Mouse (Mus musculus): ENCODE results near the gene Gnaz. TPM values are rescaled to one million over a fixed set of nuclear protein-coding genes. Genes with fewer than 3 reads are reported as not detected.
"Not testable (repeated sequence)": the region's sequence is repeated elsewhere in the genome, so short reads cannot be mapped to it uniquely, and the experiment has no call there.

The Gnaz gene
- total RNA-seq, 2 experiments from 2014 or later, result 137 to 144 TPM

GRCm38 (mm10) chr10:75028743-75029142 is 61.8 kb downstream of the Gnaz start:
- DNase-seq (ENCODE audit: low spot score in 2 of 2), result no peak

DNA sequence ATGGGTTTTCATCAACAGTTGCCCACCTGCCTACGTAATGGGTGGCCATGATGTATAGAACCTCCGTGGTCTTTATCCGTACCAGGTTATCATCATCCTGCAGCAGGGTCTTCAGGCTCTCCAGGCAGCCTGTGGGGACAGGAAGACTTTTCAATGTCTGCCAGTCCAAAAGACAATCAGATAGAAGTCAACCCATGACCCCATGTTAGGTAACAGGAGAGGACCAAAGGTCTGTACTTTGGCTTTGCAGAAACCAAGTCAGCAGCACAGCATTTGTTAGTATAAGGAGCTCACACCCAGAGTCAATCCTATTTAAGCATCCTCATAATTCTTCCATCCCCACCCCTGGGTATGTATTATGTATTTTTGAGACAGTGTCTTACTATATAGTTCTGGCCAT is 62.7 kb downstream of the Gnaz start:
- no peak for DNase-seq (ENCODE audit: low spot score in 2 of 2)

DNA sequence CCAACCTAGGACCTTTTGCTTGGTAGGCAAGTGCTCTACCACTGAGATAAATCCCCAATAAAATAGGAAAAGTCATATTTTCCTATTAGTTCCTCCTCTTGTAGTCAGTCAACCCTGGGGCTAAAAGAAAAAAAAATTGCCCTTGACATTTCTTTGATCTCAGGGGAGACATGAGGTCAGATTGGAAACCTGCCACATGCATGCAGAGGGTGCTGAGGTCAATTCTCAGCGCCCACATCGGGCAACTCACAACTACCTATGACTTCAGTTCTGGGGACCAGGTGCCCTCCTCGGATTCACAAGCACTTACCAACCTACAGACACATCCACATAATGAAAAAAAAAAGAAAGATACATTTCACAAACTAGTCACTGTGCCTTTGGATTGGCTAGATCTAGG is 63.3 kb downstream of the Gnaz start:
- DNase-seq (ENCODE audit: low spot score in 2 of 2), result no peak

DNA sequence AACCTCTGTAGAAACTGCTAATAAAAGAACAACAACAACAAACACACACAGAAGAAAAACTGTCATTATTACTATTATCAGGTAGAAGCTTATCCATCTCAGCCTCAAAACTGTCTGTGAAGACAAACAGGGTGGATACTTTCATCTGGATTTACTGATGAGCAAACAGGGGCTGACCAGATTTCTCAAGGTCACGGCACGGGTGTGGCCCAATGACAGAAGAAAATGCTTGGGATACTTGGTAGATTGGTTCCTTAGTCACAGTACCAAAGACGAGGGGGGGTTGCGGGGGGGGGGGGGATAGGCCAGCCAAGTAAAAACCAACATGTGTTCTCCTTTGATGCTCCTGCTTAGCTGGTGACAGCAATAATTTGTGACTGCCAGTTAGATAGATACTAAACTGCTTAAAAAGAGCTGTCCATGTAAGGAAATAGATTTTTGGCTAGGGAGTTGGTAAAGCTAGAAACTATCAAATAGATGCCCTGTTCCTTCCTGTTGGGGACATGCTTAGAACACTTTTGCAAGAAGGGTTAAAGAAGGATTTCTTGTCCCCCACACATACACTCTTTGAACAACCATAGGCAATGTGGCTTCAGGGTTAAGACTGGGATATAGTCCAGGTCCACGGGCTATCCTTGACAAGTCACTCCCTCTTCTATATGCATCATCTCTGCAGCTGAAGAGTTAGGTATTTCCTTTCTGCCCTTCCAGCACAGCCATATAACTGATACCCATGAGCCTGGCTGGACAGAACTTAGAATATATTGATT is 64.6 kb downstream of the Gnaz start:
- DNase-seq (ENCODE audit: low spot score in 2 of 2), result no peak

GRCm38 (mm10) chr10:75032395-75032794 is 65.4 kb downstream of the Gnaz start, which contains the start of gene Rsph14:
Gene Rsph14 (minus strand): TSS chr10:75032586.
- DNase-seq (ENCODE audit: low spot score in 2 of 2), result peak; percentile 85 to 88

- DNase-seq (ENCODE audit: low spot score in 2 of 2), result peak; percentile 96
Measured at GRCm38 (mm10) chr10:75036883-75037379, 70.0 kb downstream of the Gnaz start, which contains the start of gene Rab36. Gene Rab36 (plus strand): TSS chr10:75037058.

DNA sequence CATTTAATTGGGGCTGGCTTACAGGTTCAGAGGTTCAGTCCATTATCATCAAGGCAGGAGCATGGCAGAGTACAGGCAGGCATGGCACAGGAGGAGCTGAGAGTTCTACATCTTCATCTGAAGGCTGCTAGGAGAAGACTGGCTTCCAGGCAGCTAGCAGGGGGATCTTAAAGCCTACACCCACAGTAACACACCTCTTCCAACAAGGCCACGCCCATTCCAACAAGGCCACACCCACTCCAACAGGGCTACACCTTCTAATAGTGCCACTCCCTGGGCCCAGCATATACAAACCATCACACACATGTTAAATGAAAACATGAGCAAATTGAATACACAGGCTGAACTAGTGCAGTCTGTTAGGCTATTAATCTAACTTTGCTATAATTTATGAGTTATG is 75.1 kb downstream of the Gnaz start:
- DNase-seq (ENCODE audit: low spot score in 2 of 2), result not testable (repeated sequence)

GRCm38 (mm10) chr10:75044459-75044858 is 77.5 kb downstream of the Gnaz start:
- no peak for DNase-seq (ENCODE audit: low spot score in 2 of 2)

DNA sequence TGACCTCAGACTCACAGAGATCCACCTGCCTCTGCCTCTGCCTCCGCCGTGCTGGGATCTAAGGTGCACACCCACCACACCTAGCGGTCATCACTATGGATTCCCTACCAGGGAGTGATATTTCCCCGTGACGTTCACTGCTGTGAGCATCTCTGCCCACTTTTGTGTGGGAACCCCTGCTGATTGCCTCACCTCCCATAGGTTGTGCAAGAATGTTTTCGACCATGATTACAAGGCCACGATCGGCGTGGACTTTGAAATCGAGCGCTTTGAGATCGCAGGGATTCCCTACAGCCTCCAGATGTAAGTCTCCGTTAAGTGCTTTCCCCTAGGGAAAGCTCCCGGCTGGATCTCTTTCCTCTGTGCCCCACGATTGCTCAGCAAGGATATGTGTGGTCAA is 78.9 kb downstream of the Gnaz start:
- no peak for DNase-seq (ENCODE audit: low spot score in 2 of 2)

GRCm38 (mm10) chr10:75048711-75049110 is 81.7 kb downstream of the Gnaz start:
- no peak for DNase-seq (ENCODE audit: low spot score in 2 of 2)

GRCm38 (mm10) chr10:75051364-75052074 is 84.5 kb downstream of the Gnaz start:
- DNase-seq (ENCODE audit: low spot score in 2 of 2), result no peak

DNA sequence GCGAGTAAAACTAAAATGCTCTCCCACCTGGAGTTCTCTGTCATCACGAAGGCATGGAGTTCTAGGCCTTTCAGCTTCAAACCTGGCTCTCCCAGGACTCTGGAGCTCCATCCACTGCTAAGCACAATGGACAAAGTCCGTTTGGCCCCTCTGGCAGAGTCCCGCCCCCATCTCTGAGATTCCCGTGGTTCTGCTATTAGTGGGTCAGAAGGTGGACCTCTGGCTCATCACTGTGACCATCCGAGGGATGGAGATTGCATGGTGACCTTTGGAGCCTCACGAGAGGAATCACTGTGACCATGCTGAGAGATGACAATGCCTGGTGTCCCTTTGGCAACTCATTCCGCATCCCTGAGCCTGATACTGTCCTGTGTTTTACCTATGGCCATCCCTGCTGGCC is 85.9 kb downstream of the Gnaz start:
- DNase-seq (ENCODE audit: low spot score in 2 of 2), result no peak

GRCm38 (mm10) chr10:75053655-75054054 is 86.7 kb downstream of the Gnaz start:
- DNase-seq (ENCODE audit: low spot score in 2 of 2), result no peak

- no peak for DNase-seq (ENCODE audit: low spot score in 2 of 2)
Measured at GRCm38 (mm10) chr10:75054125-75054524, 87.1 kb downstream of the Gnaz start.

- no peak for DNase-seq (ENCODE audit: low spot score in 2 of 2)
Measured at GRCm38 (mm10) chr10:75055672-75056071, 88.7 kb downstream of the Gnaz start.

DNA sequence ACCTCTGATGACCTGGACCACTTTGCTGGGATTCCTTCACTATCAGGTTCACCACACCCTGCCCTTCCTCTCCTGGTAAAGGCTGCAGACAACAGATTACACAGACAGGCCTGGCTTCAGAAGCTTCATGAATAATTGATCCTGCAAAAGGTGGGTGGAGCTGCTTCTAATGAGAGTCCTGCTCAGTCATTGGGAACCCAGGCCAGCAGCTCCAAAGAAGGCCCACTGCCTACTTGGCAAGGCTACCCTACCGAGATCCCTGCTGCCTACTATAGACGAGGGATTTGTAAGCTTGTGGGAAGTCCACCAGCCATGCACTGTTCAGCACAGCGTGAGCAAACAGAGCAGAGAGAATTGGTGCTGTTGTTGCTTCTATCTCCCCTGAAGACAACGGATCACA is 89.3 kb downstream of the Gnaz start:
- peak; percentile 57 to 58 for DNase-seq (ENCODE audit: low spot score in 2 of 2)

DNA sequence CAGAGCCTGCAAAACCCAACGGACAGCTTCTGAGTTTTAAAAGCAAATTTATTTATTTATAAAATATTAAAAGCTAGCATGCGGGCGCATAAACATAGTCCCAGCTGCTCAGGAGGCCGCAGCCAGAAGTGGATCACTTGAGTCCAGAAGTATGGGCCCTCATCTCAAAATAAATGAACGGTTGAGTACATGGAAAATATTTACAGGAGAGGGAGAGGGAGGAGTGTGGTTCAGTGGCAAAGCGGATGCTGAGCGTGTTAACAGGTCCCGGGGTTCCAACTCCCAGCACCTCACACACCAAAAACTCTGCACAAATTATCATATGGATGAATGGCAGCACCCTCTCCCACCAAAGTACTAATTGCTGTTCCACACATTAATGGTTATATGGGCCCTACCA is 91.4 kb downstream of the Gnaz start:
- DNase-seq (ENCODE audit: low spot score in 2 of 2), result no peak

- DNase-seq (ENCODE audit: low spot score in 2 of 2), result no peak
Measured at GRCm38 (mm10) chr10:75058761-75059395, 91.9 kb downstream of the Gnaz start.

- peak; percentile 75 to 82 for DNase-seq (ENCODE audit: low spot score in 2 of 2)
Measured at GRCm38 (mm10) chr10:75059396-75059795, 92.4 kb downstream of the Gnaz start.

GRCm38 (mm10) chr10:75060217-75060842 is 93.4 kb downstream of the Gnaz start, which contains the start of gene Bcr:
Gene Bcr (plus strand): TSS chr10:75060592.
- peak; percentile 75 to 83 for DNase-seq (ENCODE audit: low spot score in 2 of 2)

- peak; percentile 43 to 56 for DNase-seq (ENCODE audit: low spot score in 2 of 2)
Measured at GRCm38 (mm10) chr10:75060843-75061235, 93.9 kb downstream of the Gnaz start.

Data from layer of hippocampus, postnatal 10 days (tissue).